16 mouse cellular contexts compared by ENCODE assay signal in the genomic region with DNA sequence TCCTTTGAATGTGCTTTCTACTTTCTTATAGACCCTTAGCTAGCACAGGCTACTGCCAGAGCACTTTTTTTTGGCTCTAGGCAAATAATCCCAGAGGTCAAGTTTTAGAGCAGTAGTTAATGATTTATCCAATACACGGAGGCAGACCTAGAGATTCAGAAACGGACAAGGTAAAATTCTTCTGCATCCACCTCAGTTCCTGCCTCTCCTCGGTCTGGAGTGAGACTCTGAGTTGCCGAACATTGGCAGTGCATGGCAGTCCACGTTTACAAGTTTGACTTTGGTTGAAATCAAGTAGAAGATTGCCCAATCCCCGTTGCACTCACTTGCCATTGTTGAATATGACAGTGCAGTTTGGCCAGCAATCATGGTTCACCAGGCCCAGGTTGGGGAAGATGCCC. TPM values are rescaled to one million over a fixed set of nuclear protein-coding genes. Genes with fewer than 3 reads are reported as not detected.
DNase-seq lines count a peak whose midpoint lies in the region; ATAC-seq and TF ChIP-seq lines count a peak whose summit lies in the region.
"Had no signal": no experiment of that assay in that cellular context is flagged by ENCODE, and none has a peak within 500 bp of the region (broad histone marks: within the 10 kb centered on the region; RNA-seq: fewer than 3 reads in every experiment).

No protein-coding gene starts in this region.

- H3K9me3 ChIP-seq in kidney, embryonic 14.5 days (ENCODE audit: control insufficient read depth, low read length): no peaks in the 10 kb centered on the region
- no peaks in the 10 kb centered on the region for H3K9me3 ChIP-seq in liver, embryonic 14.5 days (ENCODE audit: control insufficient read depth, low read length)
- H3K9me3 ChIP-seq: embryonic facial prominence, embryonic 15.5 days; heart, embryonic 15.5 days; midbrain, embryonic 15.5 days had no signal

- DNase-seq in kidney, adult 11 months: peak; percentile 49
- peak; percentile 24 for DNase-seq in lung, postnatal 36 days
- DNase-seq in lung, postnatal 4 days: no peak
- DNase-seq in liver, embryonic 14.5 days (ENCODE audit: low read depth in 3 of 3, low spot score in 3 of 3): peak in 1 of 3 experiments; percentile 12
- DNase-seq in spleen, postnatal 14 days (ENCODE audit: low spot score in 2 of 2): no peak
- DNase-seq in retina, embryonic 14.5 days (ENCODE audit: low spot score): no peak
- DNase-seq in ovary, adult 18-20 months (ENCODE audit: low spot score): no peak
- DNase-seq: adrenal gland, postnatal 25 days; cerebellum, adult 9-10 months; right cerebral cortex, postnatal 25 days had no signal

- ATAC-seq in kidney, embryonic 14.5 days (ENCODE audit: low FRiP score, low TSS enrichment): no peak
- 0 out of 2 replicates have a peak, but pooled peaks have one; percentile 15 for ATAC-seq in liver, embryonic 14.5 days (ENCODE audit: insufficient read depth)
- ATAC-seq: forebrain, embryonic 14.5 days; midbrain, embryonic 15.5 days had no signal

- H3K27me3 ChIP-seq in kidney, embryonic 14.5 days (ENCODE audit: control insufficient read depth, insufficient read depth, low read length): no peaks in the 10 kb centered on the region
- no peaks in the 10 kb centered on the region for H3K27me3 ChIP-seq in liver, embryonic 14.5 days (ENCODE audit: control insufficient read depth, insufficient read depth, low read length)
- H3K27me3 ChIP-seq: embryonic facial prominence, embryonic 15.5 days; heart, embryonic 15.5 days; midbrain, embryonic 15.5 days had no signal

- H3K4me2 ChIP-seq in kidney, embryonic 14.5 days (replicated peaks; ENCODE audit: low read depth, low read length): no peak overlapping the region
- H3K4me2 ChIP-seq in liver, embryonic 14.5 days (ENCODE audit: low read depth): no peak overlapping the region
- H3K4me2 ChIP-seq: embryonic facial prominence, embryonic 15.5 days; heart, embryonic 15.5 days; hindbrain, embryonic 14.5 days; midbrain, embryonic 15.5 days had no signal

- WGBS in kidney, embryonic 14.5 days: 71% methylated on average over 6 of the region's 6 CpGs
- 49% methylated on average over 6 of the region's 6 CpGs for WGBS in liver, embryonic 14.5 days (ENCODE audit: insufficient replicate concordance)

- H3K4me1 ChIP-seq in kidney, embryonic 14.5 days (ENCODE audit: control insufficient read depth, insufficient read depth, low read length): 0 out of 2 replicates have a peak, but pooled peaks cover 6% of the 10 kb centered on the region
- H3K4me1 ChIP-seq in liver, embryonic 14.5 days (replicated peaks; ENCODE audit: control insufficient read depth in 2 of 2, insufficient read depth in 2 of 2, low read length in 1 of 2): 0 out of 4 replicates have a peak, but pooled peaks cover 0 to 5% of the 10 kb centered on the region in 2 experiments
- H3K4me1 ChIP-seq: embryonic facial prominence, embryonic 15.5 days; midbrain, embryonic 15.5 days had no signal

- no peak overlapping the region for H3K27ac ChIP-seq in kidney, embryonic 14.5 days (ENCODE audit: low read depth, low read length)
- no peak overlapping the region; the same call in 1 of the 2 replicates for H3K27ac ChIP-seq in liver, embryonic 14.5 days
- H3K27ac ChIP-seq: embryonic facial prominence, embryonic 15.5 days; heart, embryonic 15.5 days; hindbrain, embryonic 14.5 days; midbrain, embryonic 15.5 days had no signal

- no peak overlapping the region for H3K9ac ChIP-seq in kidney, embryonic 14.5 days (ENCODE audit: low read depth, low read length)
- no peak overlapping the region for H3K9ac ChIP-seq in liver, embryonic 14.5 days (replicated peaks)
- H3K9ac ChIP-seq: embryonic facial prominence, embryonic 15.5 days; heart, embryonic 15.5 days; hindbrain, embryonic 14.5 days; midbrain, embryonic 15.5 days had no signal

- no peak overlapping the region for H3K4me3 ChIP-seq in kidney, embryonic 14.5 days (ENCODE audit: low read length)
- H3K4me3 ChIP-seq in liver, embryonic 14.5 days (ENCODE audit: insufficient read depth in 1 of 2, low read depth in 2 of 2, low read length in 2 of 2): no peak overlapping the region
- H3K4me3 ChIP-seq: embryonic facial prominence, embryonic 15.5 days; heart, embryonic 15.5 days; midbrain, embryonic 15.5 days had no signal

- no peaks in the 10 kb centered on the region for H3K36me3 ChIP-seq in kidney, embryonic 14.5 days (ENCODE audit: control insufficient read depth, insufficient read depth, low read length)
- no peaks in the 10 kb centered on the region for H3K36me3 ChIP-seq in liver, embryonic 14.5 days (replicated peaks; ENCODE audit: control insufficient read depth, insufficient read depth, low read depth)
- H3K36me3 ChIP-seq: embryonic facial prominence, embryonic 15.5 days; midbrain, embryonic 15.5 days had no signal

- no peak for TF ChIP-seq CTCF in liver, embryonic 14.5 days (IDR thresholded peaks at IDR 0.05; ENCODE audit: low read depth)

- no peak for TF ChIP-seq EP300 in liver, embryonic 14.5 days (IDR thresholded peaks at IDR 0.05; ENCODE audit: low read depth)

RNA-seq across cellular contexts. Expression of gene Krcc1, which starts 34.4 kb away (rescaled TPM):
- polyA plus RNA-seq in kidney, embryonic 14.5 days (2014; fragmentation: Nextera tagmentation; extraction: Ambion mirVana): 52.2 and 53.3 TPM in 2 replicates
- 7.6 and 11.1 TPM in 2 replicates for polyA plus RNA-seq in liver, embryonic 14.5 days (2012; rRNA removed)
- 23.0 and 26.4 TPM in 2 replicates for polyA plus RNA-seq in liver, embryonic 14.5 days (2014; fragmentation: Nextera tagmentation; extraction: Ambion mirVana)

RNA-seq across cellular contexts. Expression of gene Fabp1, which starts 37.4 kb away (rescaled TPM):
- polyA plus RNA-seq in kidney, embryonic 14.5 days (2014; fragmentation: Nextera tagmentation; extraction: Ambion mirVana): 0.43 TPM in 1 of 2 replicates, not detected in the other
- 84.6 and 179 TPM in 2 replicates for polyA plus RNA-seq in liver, embryonic 14.5 days (2012; rRNA removed)
- polyA plus RNA-seq in liver, embryonic 14.5 days (2014; fragmentation: Nextera tagmentation; extraction: Ambion mirVana): 356 and 360 TPM in 2 replicates
- polyA plus RNA-seq: forebrain, embryonic 14.5 days; hindbrain, embryonic 14.5 days had no signal

Comparison
In these comparisons a context has a peak if more than half of its experiments do, and no peak if none do; other contexts are left out.
1. DNase-seq: peak in kidney, adult 11 months (single experiment) and lung, postnatal 36 days (single experiment); none in lung, postnatal 4 days (0 of 2), spleen, postnatal 14 days (0 of 2), retina, embryonic 14.5 days (single experiment) and ovary, adult 18-20 months (single experiment).
2. RNA of gene Fabp1, which starts 37.4 kb away (polyA plus RNA-seq): 84.6 to 360 TPM in liver, embryonic 14.5 days; 0.43 TPM in kidney, embryonic 14.5 days; every median in the first group is over 10 times any median in the second.